Mouse (Mus musculus) megakaryocyte, embryonic 14.5 days (primary cell): ENCODE data around the gene Fbxl17. TPM values are rescaled to one million over a fixed set of nuclear protein-coding genes. Genes with fewer than 3 reads are reported as not detected.

Experiments used
- H3K27me3 ChIP-seq: replicated peaks from 2 replicates; pipeline ENCODE3; 2012; ENCODE audit warnings: inconsistent platforms
- H3K36me3 ChIP-seq: replicated peaks from 2 replicates; pipeline ENCODE3; 2012; ENCODE audit warnings: low read length, inconsistent platforms, mixed read lengths
- H3K4me1 ChIP-seq: 2 replicates; pipeline ENCODE4 v1.6.1; 2012; ENCODE audit warnings: inconsistent platforms
- H3K4me3 ChIP-seq: replicated peaks from 2 replicates; pipeline ENCODE3; 2012; ENCODE audit warnings: moderate library complexity, mild to moderate bottlenecking, inconsistent platforms
- H3K9me3 ChIP-seq: 2 replicates; pipeline ENCODE4 v1.6.1; 2012; ENCODE audit warnings: inconsistent platforms
- FLI1 ChIP-seq: IDR thresholded peaks from 2 replicates; pipeline ENCODE4 v1.6.1; 2012; ENCODE audit warnings: low read length, inconsistent platforms, mixed read lengths
- GATA1 ChIP-seq: IDR thresholded peaks from 3 replicates; pipeline ENCODE4 v1.6.1; 2012; ENCODE audit warnings: mixed read lengths, low read length, inconsistent platforms, borderline replicate concordance
- polyA plus RNA-seq: library from polyadenylated mRNA; stranded (reverse); fragments of >175 nt; gene quantifications from 2 replicates; pipeline ENCODE4 v1.2.3, GENCODE M21; 2012; ENCODE audit warnings: low replicate concordance; ENCODE audit not compliant: insufficient read depth

The Fbxl17 gene
- polyA plus RNA-seq, 1 experiment, result 9.0 TPM

DNA sequence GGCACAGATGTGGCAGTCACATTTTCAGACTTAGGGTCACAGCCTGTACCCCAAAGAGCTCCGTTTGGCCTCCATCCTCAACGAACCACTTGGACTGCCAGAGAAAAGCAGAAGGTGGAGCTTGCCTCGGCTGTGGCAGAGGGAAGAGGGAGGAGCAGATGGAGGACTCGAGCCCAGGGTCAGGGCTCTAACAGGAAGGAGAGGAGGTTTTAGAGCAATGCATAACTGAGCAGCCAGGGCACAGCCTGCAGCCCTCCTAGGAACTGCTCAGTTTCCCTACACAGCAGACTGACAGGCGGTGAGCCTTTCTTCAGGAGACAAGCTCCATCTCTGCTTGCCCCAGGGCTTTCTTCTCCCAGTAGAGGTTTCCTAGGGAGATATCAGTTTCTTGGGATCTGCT lies 178.5 kb downstream of the Fbxl17 start:
- TF ChIP-seq FLI1, result no peak
- no peak for TF ChIP-seq GATA1
- Histone ChIP-seq H3K4me1 (peaks cover 20% of the 10 kb centered on the region), H3K36me3 (peaks cover 3% of the 10 kb centered on the region), H3K4me3 (no peak overlapping the region), H3K27me3 (no peaks in the 10 kb centered on the region), H3K9me3 (no peaks in the 10 kb centered on the region)

DNA sequence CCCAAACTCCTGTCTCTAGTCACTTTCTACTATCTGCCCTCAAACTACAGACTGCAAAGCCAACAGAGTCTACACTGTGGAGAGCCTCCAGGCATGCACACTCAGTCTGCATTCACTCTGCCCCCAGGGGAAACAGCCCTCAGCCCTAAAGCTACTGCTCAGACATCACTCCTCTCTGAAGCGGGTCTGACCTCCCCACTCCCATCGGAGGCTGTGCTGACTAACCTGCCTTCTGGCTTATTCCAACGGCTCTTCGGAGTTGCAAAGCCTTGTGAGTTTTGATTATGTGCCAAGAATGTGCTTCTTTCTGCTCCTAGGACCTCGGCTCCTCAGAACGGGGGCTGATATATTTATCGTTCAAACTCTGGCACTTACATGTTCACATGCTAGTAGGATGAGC lies 182.3 kb downstream of the Fbxl17 start:
- H3K4me1 ChIP-seq, result peaks cover 9% of the 10 kb centered on the region
- peaks cover 19% of the 10 kb centered on the region for H3K9me3 ChIP-seq
- H3K27me3 ChIP-seq, result no peaks in the 10 kb centered on the region
- H3K4me3 ChIP-seq, result no peak overlapping the region
- H3K36me3 ChIP-seq, result peaks cover 11% of the 10 kb centered on the region
- TF ChIP-seq GATA1, result no peak
- no peak for TF ChIP-seq FLI1

DNA sequence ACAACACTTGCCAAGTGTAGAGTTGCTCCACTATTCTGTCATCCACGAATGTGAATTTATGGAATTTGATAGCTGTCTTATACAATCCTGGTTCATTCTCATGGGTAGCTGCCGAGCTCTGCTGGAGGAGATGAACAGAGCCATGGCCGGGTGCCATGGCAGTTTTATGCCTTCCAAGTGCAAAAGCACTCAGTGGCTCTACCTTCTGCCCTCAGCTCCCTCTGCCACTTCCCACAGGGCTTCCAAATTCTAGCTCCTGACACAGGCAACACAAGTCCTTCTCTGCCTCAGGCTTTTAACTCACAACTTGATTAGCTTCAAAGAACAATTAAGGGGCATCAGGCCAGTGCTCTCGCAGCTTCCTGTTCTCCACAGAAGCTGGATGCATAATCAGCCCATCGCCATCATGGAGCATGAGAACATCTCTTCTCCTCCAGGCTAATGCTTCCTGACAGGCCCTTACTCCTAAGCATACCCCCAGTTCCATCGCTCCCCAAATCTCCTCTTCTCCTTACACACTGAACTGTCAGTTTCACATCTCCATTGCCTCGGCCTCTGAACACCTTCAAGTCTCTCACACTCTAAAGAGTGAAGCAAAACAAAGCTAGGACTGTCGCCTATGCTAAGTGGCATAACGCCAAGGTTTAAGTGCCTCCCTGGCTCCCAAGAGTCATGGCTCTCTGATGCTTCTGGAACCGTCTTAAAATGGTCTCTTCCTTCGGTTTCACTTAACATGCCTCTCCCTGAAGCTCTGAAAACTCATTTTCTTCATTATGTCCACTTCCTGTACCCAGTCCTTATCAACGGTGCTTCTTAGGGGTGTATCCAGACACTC lies 184.0 kb downstream of the Fbxl17 start:
- Histone ChIP-seq H3K4me3 (no peak overlapping the region), H3K27me3 (no peaks in the 10 kb centered on the region), H3K36me3 (peaks cover 13% of the 10 kb centered on the region), H3K4me1 (no peaks in the 10 kb centered on the region), H3K9me3 (peaks cover 23% of the 10 kb centered on the region)
- TF ChIP-seq FLI1 (no peak), GATA1 (no peak)

DNA sequence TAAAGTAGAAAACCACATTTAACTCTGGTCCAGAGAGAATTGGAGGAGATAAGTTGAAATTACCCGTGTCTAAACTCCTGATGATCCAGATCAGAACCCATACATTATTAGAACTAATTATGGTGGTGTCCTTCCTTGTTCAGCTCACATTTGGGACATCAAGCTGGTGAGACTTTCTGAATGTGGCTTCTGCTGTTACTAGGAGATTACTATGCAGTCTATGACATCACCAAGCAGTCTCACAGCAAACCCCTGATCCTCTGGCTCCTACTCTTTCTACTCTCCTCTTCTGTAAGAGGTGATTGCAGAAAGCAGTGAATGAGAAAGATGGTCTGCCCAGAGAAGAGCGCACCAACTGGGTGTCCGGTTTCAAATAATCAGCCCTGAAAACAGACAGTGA lies 187.0 kb downstream of the Fbxl17 start:
- Histone ChIP-seq H3K4me3 (no peak overlapping the region), H3K9me3 (peaks cover 23% of the 10 kb centered on the region), H3K36me3 (peaks cover 13% of the 10 kb centered on the region), H3K27me3 (no peaks in the 10 kb centered on the region), H3K4me1 (no peaks in the 10 kb centered on the region)
- TF ChIP-seq GATA1, result no peak
- no peak for TF ChIP-seq FLI1

DNA sequence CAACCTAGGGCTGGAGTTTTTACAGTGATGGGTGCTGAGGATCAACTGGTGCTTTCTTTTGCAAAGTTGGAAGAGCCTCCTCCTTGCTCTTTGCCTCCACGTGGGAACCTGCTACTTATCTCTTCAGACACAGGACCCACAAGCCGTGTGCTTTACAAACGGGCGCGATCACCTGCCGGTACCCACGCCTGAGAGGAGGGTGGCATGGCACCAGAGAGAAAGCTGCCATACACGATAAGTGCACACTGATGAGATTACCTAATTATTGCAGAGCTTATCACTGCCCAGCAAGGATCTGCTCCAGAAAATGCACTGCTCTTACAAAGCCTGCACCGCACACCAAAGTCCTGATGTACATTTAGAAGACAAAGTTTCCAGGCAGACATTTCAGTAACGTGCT lies 187.5 kb downstream of the Fbxl17 start:
- Histone ChIP-seq H3K27me3 (no peaks in the 10 kb centered on the region), H3K9me3 (peaks cover 23% of the 10 kb centered on the region), H3K4me3 (no peak overlapping the region), H3K4me1 (no peaks in the 10 kb centered on the region), H3K36me3 (peaks cover 13% of the 10 kb centered on the region)
- no peak for TF ChIP-seq FLI1
- no peak for TF ChIP-seq GATA1

DNA sequence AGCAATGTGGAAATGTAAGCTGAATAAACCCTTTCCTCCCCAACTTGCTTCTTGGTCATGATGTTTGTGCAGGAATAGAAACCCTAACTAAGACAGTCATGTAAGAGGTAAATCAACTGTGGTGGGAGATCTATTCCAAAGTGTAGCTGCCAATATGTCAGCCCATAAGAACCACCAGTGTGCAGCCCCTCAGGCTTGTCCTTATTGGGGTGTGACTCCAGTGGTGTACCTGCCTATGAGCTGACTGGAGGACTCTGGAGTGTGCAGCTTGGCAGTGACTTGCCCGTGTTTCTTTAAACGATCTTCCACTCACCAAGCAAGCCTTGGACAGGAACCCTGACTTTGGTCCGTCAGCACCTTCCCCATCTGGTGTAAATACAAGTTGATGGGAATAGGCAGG lies 188.2 kb downstream of the Fbxl17 start:
- Histone ChIP-seq H3K4me3 (no peak overlapping the region), H3K36me3 (peaks cover 11% of the 10 kb centered on the region), H3K4me1 (no peaks in the 10 kb centered on the region), H3K27me3 (no peaks in the 10 kb centered on the region), H3K9me3 (peaks cover 23% of the 10 kb centered on the region)
- TF ChIP-seq FLI1 (no peak), GATA1 (no peak)

DNA sequence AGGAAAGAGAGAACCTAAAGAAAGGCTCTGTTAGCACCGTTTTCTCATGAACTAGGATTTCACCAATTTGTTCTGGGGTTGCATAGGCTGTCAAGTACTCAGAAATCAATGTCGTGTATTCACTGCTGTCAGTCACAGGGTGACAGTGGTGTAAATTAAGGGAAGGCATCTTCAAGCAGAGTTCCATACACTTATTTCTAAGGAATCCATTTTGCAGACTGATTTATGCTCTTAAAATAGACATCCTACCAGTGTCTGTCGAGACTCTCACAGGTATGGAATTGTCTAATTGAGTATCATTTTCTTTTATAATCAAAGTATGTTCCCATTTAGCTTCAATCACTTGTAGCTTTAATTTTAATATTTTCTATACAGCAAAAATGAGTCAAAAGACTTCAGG lies 189.8 kb downstream of the Fbxl17 start:
- TF ChIP-seq GATA1 (no peak), FLI1 (no peak)
- Histone ChIP-seq H3K4me1 (no peaks in the 10 kb centered on the region), H3K36me3 (peaks cover 10% of the 10 kb centered on the region), H3K4me3 (no peak overlapping the region), H3K27me3 (no peaks in the 10 kb centered on the region), H3K9me3 (peaks cover 18% of the 10 kb centered on the region)

DNA sequence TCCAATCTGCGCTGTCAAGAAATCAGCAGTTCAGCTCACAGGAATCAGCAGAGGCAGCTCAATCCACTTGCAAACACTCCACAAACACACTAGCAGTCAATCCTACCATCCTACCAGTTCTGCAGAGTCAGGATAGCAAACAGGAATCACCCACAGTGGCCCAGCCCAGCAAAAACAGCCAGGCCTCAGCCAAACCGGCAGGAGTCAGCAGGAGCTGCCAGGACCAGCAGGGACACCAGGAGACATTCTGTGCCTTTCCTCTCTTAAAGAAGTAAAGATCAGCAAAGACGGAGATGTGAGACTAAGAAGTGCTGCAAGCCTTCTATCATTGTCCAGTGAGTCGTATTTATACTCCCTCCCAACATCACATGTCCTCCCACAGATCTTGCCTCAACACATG lies 196.0 kb downstream of the Fbxl17 start:
- peaks cover 7% of the 10 kb centered on the region for H3K9me3 ChIP-seq
- H3K4me3 ChIP-seq, result no peak overlapping the region
- H3K36me3 ChIP-seq, result no peaks in the 10 kb centered on the region
- TF ChIP-seq FLI1, result no peak
- no peak for TF ChIP-seq GATA1
- H3K27me3 ChIP-seq, result no peaks in the 10 kb centered on the region
- H3K4me1 ChIP-seq, result no peaks in the 10 kb centered on the region

DNA sequence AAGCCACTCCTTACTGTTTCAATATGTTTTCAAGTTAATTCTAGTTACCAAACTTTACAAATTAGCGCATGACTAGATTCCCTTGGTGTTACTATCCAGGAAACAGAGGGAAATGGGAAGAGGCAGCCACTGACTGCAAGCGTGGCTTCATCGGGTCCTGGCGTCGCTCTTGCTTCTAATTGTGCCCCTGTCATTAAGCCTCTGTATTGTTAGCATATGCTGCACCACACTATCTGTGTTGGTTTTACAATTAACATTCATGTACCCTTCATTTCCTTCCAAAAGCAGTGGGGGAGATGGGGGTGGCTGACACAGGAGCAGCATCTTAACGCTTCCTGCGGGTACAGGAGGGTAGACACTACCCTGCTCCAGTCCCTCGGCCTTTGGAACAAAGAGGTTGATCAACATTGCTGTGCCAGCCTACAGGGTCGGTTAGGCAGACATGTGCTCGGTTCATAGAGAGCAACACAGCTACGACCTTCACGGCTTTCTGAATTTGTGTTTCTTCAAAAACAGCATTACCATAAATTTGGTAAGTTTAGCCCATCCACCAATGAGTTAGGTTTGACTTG lies 197.9 kb downstream of the Fbxl17 start:
- no peak for TF ChIP-seq FLI1
- TF ChIP-seq GATA1, result no peak
- Histone ChIP-seq H3K27me3 (no peaks in the 10 kb centered on the region), H3K9me3 (peaks cover 16% of the 10 kb centered on the region), H3K4me1 (no peaks in the 10 kb centered on the region), H3K36me3 (no peaks in the 10 kb centered on the region), H3K4me3 (no peak overlapping the region)

DNA sequence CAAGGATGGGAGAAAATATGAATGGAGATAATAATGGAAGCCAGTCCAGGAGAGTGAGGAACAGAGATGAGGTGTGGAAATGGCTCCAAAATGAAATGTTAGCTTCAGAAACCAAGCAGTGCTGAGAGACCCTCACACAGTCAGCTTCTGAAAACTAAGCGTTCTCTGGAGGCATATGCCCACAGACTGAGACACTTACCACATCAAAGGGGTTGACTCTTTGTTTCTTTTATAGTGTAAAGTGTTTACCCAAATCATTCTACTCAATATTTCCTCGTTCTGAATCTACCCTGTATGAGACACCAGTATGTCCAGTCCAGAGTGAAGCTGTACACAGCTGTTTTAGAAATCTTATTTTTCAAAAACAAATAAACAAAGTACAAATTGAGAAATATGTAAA lies 204.3 kb downstream of the Fbxl17 start:
- Histone ChIP-seq H3K27me3 (no peaks in the 10 kb centered on the region), H3K4me3 (no peak overlapping the region), H3K9me3 (peaks cover 12% of the 10 kb centered on the region), H3K4me1 (no peaks in the 10 kb centered on the region), H3K36me3 (no peaks in the 10 kb centered on the region)
- TF ChIP-seq GATA1 (no peak), FLI1 (no peak)
